ENCODE assay signal across 29 mouse cellular contexts in the genomic region with DNA sequence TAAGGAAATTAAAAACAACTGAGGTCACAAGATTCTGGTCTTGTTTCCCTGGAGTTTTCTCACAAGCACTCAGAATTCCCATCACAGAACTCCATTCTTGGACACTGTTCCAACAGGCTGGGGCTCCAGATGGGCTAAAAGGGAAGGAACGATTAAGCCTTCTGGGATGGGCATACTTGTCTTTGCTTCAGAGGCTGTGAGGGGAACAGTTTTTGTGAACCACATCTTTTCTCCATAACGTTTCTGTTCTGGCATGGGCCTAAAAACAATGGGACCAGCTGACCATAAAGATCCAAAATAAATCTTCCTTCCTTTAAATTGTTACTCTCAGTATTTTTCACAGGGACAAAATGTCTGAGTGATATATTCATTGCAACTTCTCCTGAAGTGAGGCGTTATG.
DNase-seq lines count a peak whose midpoint lies in the region; ATAC-seq and TF ChIP-seq lines count a peak whose summit lies in the region.
"Had no signal": no experiment of that assay in that cellular context is flagged by ENCODE, and none has a peak within 500 bp of the region (broad histone marks: within the 10 kb centered on the region; RNA-seq: fewer than 3 reads in every experiment).

No protein-coding gene starts in this region.

- peak; percentile 80 for ATAC-seq in forebrain, postnatal 0 days
- ATAC-seq in intestine, postnatal 0 days, result no peak
- ATAC-seq: hindbrain, postnatal 0 days; midbrain, embryonic 15.5 days had no signal

- DNase-seq in forebrain, postnatal 0 days, result peak; percentile 76
- DNase-seq in forebrain, embryonic 10.5 days (ENCODE audit: extremely low spot score, low spot score), result no peak
- peak; percentile 32 to 33 for DNase-seq in right cerebral cortex, adult 2 months (ENCODE audit: low spot score in 2 of 2)
- no peak for DNase-seq in right cerebral cortex, postnatal 4 days
- DNase-seq in left cerebral cortex, adult 9 months (ENCODE audit: low spot score in 2 of 2), result peak; percentile 60 to 72
- DNase-seq in telencephalon, adult 2 months (ENCODE audit: low read depth, low spot score), result peak; percentile 80
- no peak for DNase-seq in adrenal gland, adult 18-20 months (ENCODE audit: low spot score in 2 of 2)
- DNase-seq: adrenal gland, postnatal 36 days; cerebellum, adult 18-20 months; cerebellum, postnatal 25 days; gastrocnemius, postnatal 25 days; heart, adult 2 months; heart, postnatal 14 days; kidney, adult 11 months; liver; thymus, postnatal 36 days had no signal

- no peaks in the 10 kb centered on the region for H3K36me3 ChIP-seq in forebrain, postnatal 0 days (ENCODE audit: insufficient read depth)
- no peaks in the 10 kb centered on the region for H3K36me3 ChIP-seq in forebrain, embryonic 10.5 days (replicated peaks)
- H3K36me3 ChIP-seq in intestine, postnatal 0 days (ENCODE audit: control insufficient read depth, insufficient read depth), result no peaks in the 10 kb centered on the region
- H3K36me3 ChIP-seq: embryonic facial prominence, embryonic 12.5 days; forebrain, embryonic 12.5 days; heart, embryonic 13.5 days; limb, embryonic 10.5 days; liver, embryonic 15.5 days; lung, embryonic 15.5 days; midbrain, embryonic 15.5 days; neural tube, embryonic 13.5 days had no signal

- no peak for TF ChIP-seq CTCF in forebrain, postnatal 0 days (IDR thresholded peaks at IDR 0.05; ENCODE audit: low read depth)
- no peak for TF ChIP-seq CTCF in intestine, postnatal 0 days (IDR thresholded peaks at IDR 0.05; ENCODE audit: low read depth)

- H3K4me1 ChIP-seq in forebrain, postnatal 0 days (ENCODE audit: insufficient read depth), result no peaks in the 10 kb centered on the region
- peaks cover 15% of the 10 kb centered on the region for H3K4me1 ChIP-seq in forebrain, embryonic 10.5 days
- no peaks in the 10 kb centered on the region for H3K4me1 ChIP-seq in intestine, postnatal 0 days (replicated peaks; ENCODE audit: control insufficient read depth, insufficient read depth, low read length)
- H3K4me1 ChIP-seq: heart, embryonic 13.5 days; liver, embryonic 15.5 days; lung, embryonic 15.5 days; midbrain, embryonic 15.5 days had no signal

- no peaks in the 10 kb centered on the region for H3K27me3 ChIP-seq in forebrain, postnatal 0 days (ENCODE audit: insufficient read depth, low read length)
- H3K27me3 ChIP-seq in forebrain, embryonic 10.5 days (ENCODE audit: poor library complexity, severe bottlenecking), result no peaks in the 10 kb centered on the region
- no peaks in the 10 kb centered on the region for H3K27me3 ChIP-seq in intestine, postnatal 0 days (replicated peaks; ENCODE audit: control insufficient read depth, insufficient read depth, low read length)
- H3K27me3 ChIP-seq: embryonic facial prominence, embryonic 12.5 days; forebrain, embryonic 12.5 days; heart, embryonic 13.5 days; liver, embryonic 15.5 days; lung, embryonic 15.5 days; midbrain, embryonic 15.5 days; neural tube, embryonic 13.5 days had no signal

- H3K4me2 ChIP-seq in forebrain, postnatal 0 days (ENCODE audit: low read depth), result no peak overlapping the region
- H3K4me2 ChIP-seq in intestine, postnatal 0 days (replicated peaks; ENCODE audit: low read depth), result no peak overlapping the region
- H3K4me2 ChIP-seq: embryonic facial prominence, embryonic 12.5 days; forebrain, embryonic 12.5 days; heart, embryonic 13.5 days; liver, embryonic 15.5 days; lung, embryonic 15.5 days; midbrain, embryonic 15.5 days; neural tube, embryonic 13.5 days had no signal

- no peak overlapping the region for H3K9ac ChIP-seq in forebrain, postnatal 0 days
- H3K9ac ChIP-seq in intestine, postnatal 0 days (ENCODE audit: low read depth, low read length), result no peak overlapping the region
- H3K9ac ChIP-seq: embryonic facial prominence, embryonic 12.5 days; forebrain, embryonic 12.5 days; heart, embryonic 13.5 days; liver, embryonic 15.5 days; lung, embryonic 15.5 days; midbrain, embryonic 15.5 days; neural tube, embryonic 13.5 days had no signal

- no peak overlapping the region for H3K27ac ChIP-seq in forebrain, postnatal 0 days (ENCODE audit: low read depth, low read length)
- H3K27ac ChIP-seq in forebrain, embryonic 10.5 days, result no peak overlapping the region
- no peak overlapping the region for H3K27ac ChIP-seq in intestine, postnatal 0 days (ENCODE audit: low read depth, low read length)
- H3K27ac ChIP-seq: embryonic facial prominence, embryonic 12.5 days; forebrain, embryonic 12.5 days; heart, adult 2 months; heart, embryonic 13.5 days; hindbrain, postnatal 0 days; kidney, postnatal 0 days; limb, embryonic 10.5 days; liver, embryonic 15.5 days; lung, embryonic 15.5 days; macrophage; midbrain, embryonic 15.5 days; neural tube, embryonic 13.5 days had no signal

- WGBS in forebrain, postnatal 0 days, result 50% methylated on average over 3 of the region's 3 CpGs
- WGBS in forebrain, embryonic 10.5 days, result 85% methylated on average over 3 of the region's 3 CpGs
- WGBS in intestine, postnatal 0 days, result 73% methylated on average over 3 of the region's 3 CpGs

- no peaks in the 10 kb centered on the region for H3K9me3 ChIP-seq in forebrain, postnatal 0 days (ENCODE audit: low read length)
- no peaks in the 10 kb centered on the region for H3K9me3 ChIP-seq in forebrain, embryonic 10.5 days
- no peaks in the 10 kb centered on the region for H3K9me3 ChIP-seq in intestine, postnatal 0 days (ENCODE audit: control insufficient read depth)
- H3K9me3 ChIP-seq: embryonic facial prominence, embryonic 12.5 days; forebrain, embryonic 12.5 days; heart, embryonic 13.5 days; limb, embryonic 10.5 days; liver, embryonic 15.5 days; lung, embryonic 15.5 days; midbrain, embryonic 15.5 days; neural tube, embryonic 13.5 days had no signal

- H3K4me3 ChIP-seq in forebrain, postnatal 0 days (ENCODE audit: low read depth, low read length), result no peak overlapping the region
- no peak overlapping the region for H3K4me3 ChIP-seq in forebrain, embryonic 10.5 days
- H3K4me3 ChIP-seq in intestine, postnatal 0 days (ENCODE audit: low read depth, low read length), result no peak overlapping the region
- H3K4me3 ChIP-seq: embryonic facial prominence, embryonic 12.5 days; forebrain, embryonic 12.5 days; heart, adult 2 months; heart, embryonic 13.5 days; limb, embryonic 10.5 days; liver, embryonic 15.5 days; lung, embryonic 15.5 days; midbrain, embryonic 15.5 days; myocyte; neural tube, embryonic 13.5 days had no signal

Comparison
In these comparisons a context has a peak if more than half of its experiments do, and no peak if none do; other contexts are left out.
1. DNase-seq: peak in forebrain, postnatal 0 days (single experiment), right cerebral cortex, adult 2 months (2 of 2), left cerebral cortex, adult 9 months (2 of 2) and telencephalon, adult 2 months (single experiment); none in forebrain, embryonic 10.5 days (single experiment), right cerebral cortex, postnatal 4 days (single experiment) and adrenal gland, adult 18-20 months (0 of 2).